Mouse (Mus musculus) brain, adult 10 weeks (tissue): Measurements from ENCODE around the gene Id4. TPM values are rescaled to one million over a fixed set of nuclear protein-coding genes. Genes with fewer than 3 reads are reported as not detected.

Experiments used
- polyA plus RNA-seq: library from polyadenylated mRNA; stranded (reverse); fragments of 350-450 nt; fragmentation: Illumina TruSeq; extraction: RNeasy Lipid Tissue Mini Kit (QIAGEN cat#74804); gene quantifications from one replicate; pipeline ENCODE4 v1.2.3, GENCODE M21; 2015; ENCODE audit warnings: low read depth, low replicate concordance

The Id4 gene
- 55.6 TPM for polyA plus RNA-seq

DNA sequence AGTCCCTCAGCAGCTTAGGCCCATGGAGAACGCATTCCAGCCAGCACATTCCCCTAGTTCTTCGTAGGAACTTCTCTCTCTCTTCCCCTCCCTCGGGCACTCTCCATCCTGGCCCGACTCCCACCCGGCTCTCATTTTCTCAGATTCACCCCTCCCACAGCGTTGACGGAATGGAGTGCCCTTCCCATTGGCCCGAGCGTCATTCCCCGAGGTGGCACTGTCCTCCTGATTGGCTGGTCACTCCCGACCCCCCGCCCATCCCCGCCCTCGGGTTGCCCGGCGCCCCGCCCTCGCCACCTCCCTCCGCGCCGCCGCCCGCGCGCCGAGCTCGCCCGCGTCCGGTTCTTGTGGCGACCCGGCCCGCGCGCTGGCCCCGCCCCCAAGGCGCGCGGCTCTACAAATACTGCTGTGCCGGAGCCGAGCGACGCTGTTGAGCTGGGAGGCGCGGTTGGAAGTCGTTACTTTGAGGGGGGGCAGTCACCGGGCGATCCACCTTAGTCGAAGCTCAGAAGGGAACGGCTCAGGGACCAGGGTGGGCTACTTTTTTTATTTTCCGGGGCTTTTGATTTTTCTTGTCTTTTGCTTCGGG lies at the start of gene Id4:
TSS of gene Id4 (plus strand) at position 539 of the 589 bp plus-strand sequence.

